Mouse (Mus musculus) testis, adult 2 months (tissue): ENCODE results near the gene Cfap20.

Experiments used
- CTCF ChIP-seq: fragments of 200-500 bp; IDR thresholded peaks from 2 replicates; pipeline ENCODE4 v1.5.1; 2012; ENCODE audit warnings: low read depth, mild to moderate bottlenecking, inconsistent platforms, low read length, moderate library complexity; ENCODE audit not compliant: control insufficient read depth, insufficient read depth, insufficient replicate concordance
- POLR2A ChIP-seq: fragments of 200-500 bp; IDR thresholded peaks from 2 replicates; pipeline ENCODE4 v1.6.1; 2012; ENCODE audit warnings: low read depth, mild to moderate bottlenecking, inconsistent platforms, low read length, moderate library complexity; ENCODE audit not compliant: control insufficient read depth

- TF ChIP-seq CTCF: no peak
- TF ChIP-seq POLR2A: no peak
Measured at GRCm38 (mm10) chr8:95441491-95442039, 6.9 kb upstream of the Cfap20 start.
